Mouse (Mus musculus): ENCODE data around the gene Plekha5. TPM values are rescaled to one million over a fixed set of nuclear protein-coding genes. Genes with fewer than 3 reads are reported as not detected.

The Plekha5 gene
- polyA plus RNA-seq, 1 experiment from 2014 or later, result 32.4 TPM

DNA sequence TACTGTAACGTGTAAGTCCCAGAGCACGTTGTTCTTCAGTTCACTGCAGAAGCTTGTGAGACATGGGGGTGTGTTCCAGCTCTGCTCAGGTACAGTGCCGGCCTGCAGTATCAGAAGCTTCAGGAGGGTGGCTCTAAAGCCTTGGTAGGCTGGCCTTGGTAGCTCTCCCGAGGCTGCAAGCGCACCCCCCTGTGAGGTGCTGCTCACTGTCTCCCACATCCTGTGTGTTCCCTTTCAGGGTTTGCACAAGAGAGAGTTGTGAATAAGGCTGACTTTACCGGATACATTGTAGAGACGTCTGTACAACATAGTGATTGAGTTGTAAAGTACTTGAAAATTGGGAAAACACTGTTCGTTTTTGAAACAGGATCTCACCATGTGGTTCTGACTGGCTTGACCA is 122.2 kb downstream of the Plekha5 start:
- Histone ChIP-seq H3K27ac (no peak overlapping the region), H3K9ac (no peak overlapping the region), H3K36me3 (ENCODE audit: poor library complexity, severe bottlenecking) (peaks cover 40% of the 10 kb centered on the region), H3K4me2 (no peak overlapping the region), H3K27me3 (no peaks in the 10 kb centered on the region), H3K9me3 (replicated peaks) (no peaks in the 10 kb centered on the region), H3K4me3 (no peak overlapping the region), H3K4me1 (no peaks in the 10 kb centered on the region)
- 85% methylated on average over 8 of the region's 8 CpGs for WGBS
- no peak for ATAC-seq

DNA sequence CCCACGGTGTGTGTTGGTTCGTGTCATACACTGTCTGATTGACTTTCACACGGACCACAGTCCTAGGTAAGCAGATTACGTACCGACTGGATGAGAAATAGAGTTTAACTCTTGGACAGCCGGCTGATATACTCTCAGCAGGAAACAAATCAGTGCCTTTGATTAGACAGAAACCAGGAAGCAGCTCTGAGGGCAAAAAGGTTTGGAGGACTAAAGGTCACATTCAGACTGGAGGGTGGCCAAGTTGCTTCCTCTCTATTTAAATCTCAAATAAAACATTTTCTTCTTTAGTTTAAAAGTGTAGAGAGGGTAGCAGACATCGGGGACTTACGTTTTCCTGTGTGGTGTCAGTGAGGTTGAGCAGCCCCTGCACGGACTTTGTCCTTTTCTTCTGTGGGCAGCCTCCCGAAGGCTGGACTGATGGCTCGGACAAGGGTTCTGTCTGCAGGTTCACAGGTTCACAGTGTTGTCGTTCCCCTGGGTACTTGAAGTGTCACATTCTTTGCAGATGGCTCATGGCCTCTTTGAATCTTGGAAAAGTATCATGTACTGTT is 122.9 kb downstream of the Plekha5 start:
- Histone ChIP-seq H3K9ac (no peak overlapping the region), H3K27me3 (no peaks in the 10 kb centered on the region), H3K4me2 (no peak overlapping the region), H3K9me3 (replicated peaks) (no peaks in the 10 kb centered on the region), H3K27ac (no peak overlapping the region), H3K4me3 (no peak overlapping the region), H3K36me3 (ENCODE audit: poor library complexity, severe bottlenecking) (peaks cover 43% of the 10 kb centered on the region), H3K4me1 (no peaks in the 10 kb centered on the region)
- ATAC-seq, result no peak
- WGBS, result 68% methylated on average over 12 of the region's 12 CpGs

DNA sequence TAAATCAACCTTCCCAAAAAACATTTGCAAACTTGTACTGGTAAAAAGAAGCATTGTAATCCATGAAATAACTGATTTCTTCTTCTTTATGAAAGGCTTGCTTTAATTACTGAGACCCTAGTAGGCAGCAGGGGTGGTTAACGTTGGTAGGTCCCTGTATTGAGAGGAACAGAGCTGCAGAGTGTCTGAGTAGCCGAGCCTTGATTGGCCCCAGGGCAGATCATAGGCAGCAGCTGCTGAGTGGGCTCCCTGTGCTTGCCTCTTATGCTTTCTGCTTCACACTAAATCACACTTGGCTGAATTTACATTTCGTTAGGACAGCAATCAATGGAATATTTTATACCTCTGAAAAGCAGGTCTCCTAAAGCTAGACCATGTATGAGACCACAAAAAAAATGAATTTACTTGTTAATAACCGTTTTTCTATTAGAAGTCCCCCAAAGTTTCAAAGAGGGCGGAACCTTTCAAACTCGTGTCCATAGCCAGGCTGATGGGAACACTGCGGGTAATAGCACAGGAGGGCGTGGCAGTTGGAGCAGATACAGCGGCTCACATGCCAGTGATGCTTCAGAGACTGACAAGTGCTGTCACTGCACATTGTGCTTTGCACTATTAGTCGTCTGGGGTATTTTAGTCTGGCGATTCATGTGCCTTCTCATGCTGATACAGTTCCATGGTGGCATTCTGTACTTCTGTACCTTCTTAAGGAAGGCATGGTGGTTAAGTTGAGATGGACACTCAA is 123.5 kb downstream of the Plekha5 start:
- no peaks in the 10 kb centered on the region for H3K9me3 ChIP-seq (replicated peaks)
- H3K4me3 ChIP-seq, result no peak overlapping the region
- peaks cover 50% of the 10 kb centered on the region for H3K36me3 ChIP-seq (ENCODE audit: poor library complexity, severe bottlenecking)
- H3K27ac ChIP-seq, result no peak overlapping the region
- no peak overlapping the region for H3K9ac ChIP-seq
- WGBS, result 77% methylated on average over 11 of the region's 11 CpGs
- no peak overlapping the region for H3K4me2 ChIP-seq
- H3K4me1 ChIP-seq, result no peaks in the 10 kb centered on the region
- ATAC-seq, result no peak
- H3K27me3 ChIP-seq, result no peaks in the 10 kb centered on the region

DNA sequence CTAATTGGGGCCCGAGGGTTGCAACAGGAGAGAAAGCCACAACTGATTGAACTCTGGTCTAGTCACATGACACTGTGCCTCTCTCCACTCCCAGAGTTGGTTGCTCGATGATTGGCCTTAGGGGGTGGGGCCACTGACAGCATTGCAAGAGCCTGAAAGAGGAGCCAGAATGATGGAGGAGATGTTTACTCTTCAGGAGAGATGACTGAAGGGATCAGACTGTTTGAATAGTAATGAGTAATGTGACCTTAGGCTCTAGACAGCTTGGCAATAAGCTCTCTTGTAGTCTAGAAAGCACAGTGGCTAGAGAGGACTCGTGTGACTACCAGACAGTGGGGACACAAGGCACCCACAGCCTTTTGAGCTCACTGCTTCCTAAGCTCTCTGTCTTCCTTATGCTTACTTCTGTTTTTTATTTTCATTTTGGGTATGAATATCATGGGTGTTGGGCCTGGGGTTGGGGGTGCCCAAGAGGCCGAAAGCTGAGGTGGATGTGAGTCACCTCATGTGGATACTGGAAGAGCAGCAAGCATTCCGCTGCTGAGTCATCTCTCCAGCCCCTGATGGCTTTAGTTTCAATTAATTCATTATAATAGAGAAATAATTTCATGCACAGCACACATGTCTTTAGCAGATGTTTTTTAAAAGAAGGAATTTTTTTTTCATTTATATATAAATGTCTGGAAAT is 124.4 kb downstream of the Plekha5 start:
- Histone ChIP-seq H3K4me2 (no peak overlapping the region), H3K9ac (no peak overlapping the region), H3K4me1 (no peaks in the 10 kb centered on the region), H3K4me3 (no peak overlapping the region), H3K27ac (no peak overlapping the region), H3K27me3 (no peaks in the 10 kb centered on the region), H3K9me3 (replicated peaks) (no peaks in the 10 kb centered on the region), H3K36me3 (ENCODE audit: poor library complexity, severe bottlenecking) (peaks cover 54% of the 10 kb centered on the region)
- WGBS, result 65% methylated on average over 5 of the region's 5 CpGs
- ATAC-seq, result no peak

DNA sequence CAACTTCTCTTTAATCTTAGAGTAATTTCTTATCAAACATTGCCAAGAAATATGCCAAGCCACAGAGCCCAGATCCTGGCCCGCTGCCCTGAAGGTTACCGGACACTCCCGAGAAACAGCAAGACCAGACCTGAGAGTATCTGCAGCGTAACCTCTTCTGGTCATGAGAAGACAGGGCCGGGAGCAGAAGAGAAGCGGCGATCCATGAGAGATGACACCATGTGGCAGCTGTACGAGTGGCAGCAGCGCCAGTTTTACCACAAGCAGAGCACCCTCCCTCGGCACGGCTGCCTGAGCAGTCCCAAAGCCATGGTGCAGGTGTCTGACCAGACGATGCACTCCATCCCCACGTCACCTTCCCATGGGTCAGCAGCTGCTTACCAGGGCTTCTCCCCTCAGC is 126.9 kb downstream of the Plekha5 start:
- Histone ChIP-seq H3K4me2 (no peak overlapping the region), H3K9ac (no peak overlapping the region), H3K36me3 (ENCODE audit: poor library complexity, severe bottlenecking) (peaks cover 44% of the 10 kb centered on the region), H3K4me1 (no peaks in the 10 kb centered on the region), H3K27me3 (no peaks in the 10 kb centered on the region), H3K9me3 (replicated peaks) (no peaks in the 10 kb centered on the region), H3K27ac (no peak overlapping the region), H3K4me3 (no peak overlapping the region)
- no peak for ATAC-seq
- 96% methylated on average over 13 of the region's 13 CpGs for WGBS

DNA sequence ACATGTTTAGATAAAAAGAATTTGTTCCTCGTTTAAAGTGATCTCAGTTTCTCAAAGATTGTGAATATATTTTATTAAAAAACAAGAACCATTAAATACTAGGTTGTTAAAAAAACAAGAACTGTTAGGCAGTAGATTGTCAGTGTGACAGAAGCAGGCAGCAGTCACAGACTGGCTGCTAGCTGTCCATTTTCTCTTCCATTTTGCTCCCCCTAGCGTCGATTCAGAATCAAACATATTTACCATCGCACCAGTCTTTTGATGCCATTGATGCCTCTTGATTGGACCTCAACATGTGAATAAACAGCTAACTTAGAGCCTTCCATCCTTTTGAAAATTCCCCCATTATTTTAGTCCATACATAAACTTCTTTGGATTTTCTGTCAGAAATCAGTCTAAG is 130.4 kb downstream of the Plekha5 start:
- H3K4me3 ChIP-seq, result no peak overlapping the region
- H3K9ac ChIP-seq, result no peak overlapping the region
- H3K9me3 ChIP-seq (replicated peaks), result no peaks in the 10 kb centered on the region
- WGBS, result 59% methylated on average over 4 of the region's 4 CpGs
- no peaks in the 10 kb centered on the region for H3K4me1 ChIP-seq
- H3K27ac ChIP-seq, result no peak overlapping the region
- peaks cover 44% of the 10 kb centered on the region for H3K36me3 ChIP-seq (ENCODE audit: poor library complexity, severe bottlenecking)
- ATAC-seq, result peak; percentile 64; the same call in 1 of the 2 replicates
- no peak overlapping the region for H3K4me2 ChIP-seq
- H3K27me3 ChIP-seq, result no peaks in the 10 kb centered on the region

DNA sequence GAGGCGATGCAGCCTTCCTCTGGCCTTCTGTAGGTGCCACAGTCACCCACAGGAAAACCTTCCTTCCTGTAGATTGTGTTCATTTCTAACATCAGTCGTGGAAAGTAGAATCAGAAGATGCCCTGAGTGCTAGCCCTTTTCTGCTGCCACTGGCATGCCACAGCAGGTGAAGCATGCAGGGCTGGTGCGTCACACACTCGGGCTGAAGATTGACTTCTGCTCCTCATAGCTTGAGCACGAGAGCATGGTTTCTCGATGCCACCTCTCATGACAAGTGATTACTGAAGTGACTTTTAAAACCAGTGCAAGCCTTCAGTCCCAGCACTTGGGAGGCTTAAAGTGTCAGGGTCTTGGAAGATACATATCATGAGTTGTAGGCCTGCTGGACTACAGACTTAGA is 135.6 kb downstream of the Plekha5 start:
- Histone ChIP-seq H3K27me3 (no peaks in the 10 kb centered on the region), H3K4me3 (no peak overlapping the region), H3K36me3 (ENCODE audit: poor library complexity, severe bottlenecking) (peaks cover 19% of the 10 kb centered on the region), H3K4me2 (no peak overlapping the region), H3K4me1 (no peaks in the 10 kb centered on the region), H3K27ac (no peak overlapping the region), H3K9me3 (replicated peaks) (no peaks in the 10 kb centered on the region), H3K9ac (no peak overlapping the region)
- WGBS, result 87% methylated on average over 6 of the region's 6 CpGs
- ATAC-seq, result no peak

DNA sequence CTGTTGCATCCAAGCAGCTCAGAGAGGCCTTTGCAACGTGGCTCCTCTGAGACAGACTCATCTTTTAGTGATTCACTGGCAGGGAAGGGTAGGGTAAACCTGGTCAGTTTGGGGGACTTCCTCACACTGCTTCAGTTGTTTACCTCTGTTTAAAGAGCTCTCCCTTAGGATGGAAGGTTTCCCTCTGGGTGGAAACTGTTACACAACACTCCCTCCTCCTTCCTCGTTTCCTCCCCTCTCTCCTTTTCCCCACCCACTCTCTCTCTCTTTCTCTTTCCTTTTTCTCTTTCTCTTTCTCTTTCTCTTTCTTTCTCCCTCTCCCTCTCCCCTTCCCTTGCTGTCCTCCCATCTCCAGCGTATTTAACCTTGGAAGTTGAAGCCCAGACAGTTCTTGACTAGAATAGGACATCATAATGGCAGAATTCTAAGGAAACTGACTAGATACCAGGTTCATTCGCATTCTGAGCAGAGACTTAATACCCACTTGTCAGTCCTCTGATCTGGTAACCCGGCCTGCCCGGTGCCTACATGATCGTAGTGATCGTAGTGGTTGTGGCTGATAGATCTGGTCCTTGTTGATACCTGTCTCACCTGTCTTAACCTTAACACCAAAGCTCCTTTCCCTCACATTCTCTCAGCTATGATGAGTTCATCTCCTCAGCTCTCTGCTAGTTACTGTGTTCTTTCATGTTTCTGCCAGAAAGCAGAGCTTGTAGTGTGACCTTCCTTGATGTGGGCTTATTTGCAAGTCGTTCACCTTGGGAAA is 137.5 kb downstream of the Plekha5 start:
- no peak overlapping the region for H3K27ac ChIP-seq
- no peak overlapping the region for H3K4me2 ChIP-seq
- H3K4me3 ChIP-seq, result no peak overlapping the region
- no peaks in the 10 kb centered on the region for H3K27me3 ChIP-seq
- ATAC-seq, result no peak
- H3K9me3 ChIP-seq (replicated peaks), result no peaks in the 10 kb centered on the region
- no peaks in the 10 kb centered on the region for H3K4me1 ChIP-seq
- H3K9ac ChIP-seq, result no peak overlapping the region
- peaks cover 18% of the 10 kb centered on the region for H3K36me3 ChIP-seq (ENCODE audit: poor library complexity, severe bottlenecking)
- 85% methylated on average over 9 of the region's 9 CpGs for WGBS

DNA sequence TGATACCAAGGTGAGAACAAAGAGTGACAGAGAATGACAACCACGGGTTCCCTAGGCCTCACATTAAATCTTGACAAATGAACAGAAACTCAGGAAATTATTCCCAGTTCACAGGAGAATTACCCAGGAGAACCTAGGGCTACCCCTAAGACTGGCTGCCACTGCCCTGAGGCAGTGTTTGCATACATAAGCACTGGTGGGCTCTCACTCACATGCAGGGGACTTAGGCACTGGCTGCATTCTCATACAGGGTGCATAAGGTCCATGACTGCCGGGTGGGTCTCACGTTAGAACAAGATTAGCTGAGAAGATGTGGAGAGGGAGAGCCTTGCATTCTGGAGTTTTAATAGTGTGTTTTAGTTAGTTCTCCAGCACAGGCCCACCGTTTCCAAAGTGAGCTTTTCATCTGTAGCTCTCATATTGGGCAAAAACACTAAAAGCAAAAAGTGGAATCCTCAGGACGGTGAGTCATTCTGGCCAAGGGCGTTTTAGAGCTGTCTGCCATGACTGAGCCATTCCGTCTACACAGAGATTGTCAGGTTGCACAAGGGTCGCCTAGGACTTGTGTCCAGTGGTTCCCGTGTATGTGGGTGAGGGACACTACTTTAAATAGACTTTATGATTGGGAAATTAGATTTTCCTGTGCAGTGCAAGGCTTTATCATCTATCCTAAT is 138.2 kb downstream of the Plekha5 start:
- no peaks in the 10 kb centered on the region for H3K27me3 ChIP-seq
- 89% methylated on average over 9 of the region's 9 CpGs for WGBS
- no peak overlapping the region for H3K4me3 ChIP-seq
- H3K4me1 ChIP-seq, result no peaks in the 10 kb centered on the region
- H3K4me2 ChIP-seq, result no peak overlapping the region
- no peak overlapping the region for H3K9ac ChIP-seq
- no peaks in the 10 kb centered on the region for H3K9me3 ChIP-seq (replicated peaks)
- H3K27ac ChIP-seq, result no peak overlapping the region
- peaks cover 15% of the 10 kb centered on the region for H3K36me3 ChIP-seq (ENCODE audit: poor library complexity, severe bottlenecking)
- ATAC-seq, result no peak

DNA sequence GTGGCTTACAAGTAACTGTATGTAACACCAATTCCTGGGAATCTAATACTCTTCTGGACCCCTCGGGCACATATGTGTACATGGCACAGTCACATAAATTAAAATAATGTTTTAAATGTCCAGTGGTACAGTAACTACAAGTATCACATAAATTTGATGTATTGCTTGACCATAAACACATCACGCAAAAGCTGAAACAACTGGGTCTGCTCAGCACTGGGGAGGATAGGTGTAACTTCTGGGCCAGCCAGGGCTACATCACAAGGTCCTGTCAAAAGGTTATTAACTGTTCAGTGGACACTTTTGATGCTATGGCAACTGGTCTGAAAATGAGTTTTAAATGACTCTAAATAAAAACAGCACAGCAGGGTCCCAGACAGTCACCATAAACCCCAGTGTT is 143.3 kb downstream of the Plekha5 start:
- no peak overlapping the region for H3K4me2 ChIP-seq
- H3K9me3 ChIP-seq (replicated peaks), result no peaks in the 10 kb centered on the region
- peaks cover 34% of the 10 kb centered on the region for H3K36me3 ChIP-seq (ENCODE audit: poor library complexity, severe bottlenecking)
- H3K4me3 ChIP-seq, result no peak overlapping the region
- 95% methylated on average over 2 of the region's 2 CpGs for WGBS
- H3K27ac ChIP-seq, result no peak overlapping the region
- H3K9ac ChIP-seq, result no peak overlapping the region
- ATAC-seq, result no peak
- no peaks in the 10 kb centered on the region for H3K4me1 ChIP-seq
- H3K27me3 ChIP-seq, result no peaks in the 10 kb centered on the region

DNA sequence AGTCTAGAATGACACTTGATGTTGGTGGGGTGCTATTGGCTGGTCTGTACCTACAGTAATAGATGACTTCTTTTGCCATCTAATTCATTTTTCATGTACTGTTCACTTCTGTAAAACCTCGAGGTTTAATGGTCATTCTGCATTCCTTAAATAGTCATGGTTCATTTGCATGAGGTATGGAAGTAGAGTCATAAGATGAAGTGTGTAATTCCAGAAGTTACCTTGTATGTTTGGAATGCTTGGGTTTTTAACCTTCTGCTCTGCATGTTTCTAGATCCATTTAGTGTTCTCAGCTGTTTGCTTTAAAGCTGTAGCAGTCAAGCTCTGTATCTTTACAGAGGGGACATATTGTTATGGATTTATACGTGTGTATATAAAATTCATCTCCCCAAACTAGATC is 144.0 kb downstream of the Plekha5 start:
- peaks cover 40% of the 10 kb centered on the region for H3K36me3 ChIP-seq (ENCODE audit: poor library complexity, severe bottlenecking)
- no peak overlapping the region for H3K9ac ChIP-seq
- H3K4me2 ChIP-seq, result no peak overlapping the region
- H3K27me3 ChIP-seq, result no peaks in the 10 kb centered on the region
- H3K4me1 ChIP-seq, result no peaks in the 10 kb centered on the region
- no peaks in the 10 kb centered on the region for H3K9me3 ChIP-seq (replicated peaks)
- no peak for ATAC-seq
- WGBS, result 75% methylated on average over 2 of the region's 2 CpGs
- no peak overlapping the region for H3K27ac ChIP-seq
- no peak overlapping the region for H3K4me3 ChIP-seq

DNA sequence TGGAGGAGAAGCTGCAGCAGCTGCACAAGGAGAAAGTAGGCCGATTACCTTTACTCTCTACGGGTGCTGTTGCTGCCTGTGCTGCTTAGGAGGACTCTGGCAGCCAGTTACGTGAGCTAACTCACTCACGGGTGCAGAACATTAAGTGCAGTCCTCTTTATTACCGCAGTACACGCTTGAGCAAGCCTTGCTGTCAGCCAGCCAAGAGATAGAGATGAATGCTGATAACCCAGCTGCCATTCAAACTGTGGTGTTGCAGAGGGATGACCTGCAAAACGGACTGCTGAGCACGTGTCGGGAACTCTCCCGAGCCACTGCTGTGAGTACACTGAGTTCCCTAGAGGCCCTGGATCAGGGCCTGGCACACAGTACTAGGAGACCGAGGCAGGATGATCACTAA is 146.3 kb downstream of the Plekha5 start:
- Histone ChIP-seq H3K27me3 (no peaks in the 10 kb centered on the region), H3K36me3 (ENCODE audit: poor library complexity, severe bottlenecking) (peaks cover 54% of the 10 kb centered on the region), H3K9me3 (replicated peaks) (no peaks in the 10 kb centered on the region), H3K4me3 (no peak overlapping the region), H3K9ac (no peak overlapping the region), H3K4me2 (no peak overlapping the region), H3K4me1 (no peaks in the 10 kb centered on the region), H3K27ac (no peak overlapping the region)
- WGBS, result 85% methylated on average over 11 of the region's 11 CpGs
- no peak for ATAC-seq

Data from forebrain, embryonic 13.5 days (tissue).